Mouse (Mus musculus) neural tube, embryonic 13.5 days (tissue): ENCODE data around the gene Tmem260. TPM values are rescaled to one million over a fixed set of nuclear protein-coding genes. Genes with fewer than 3 reads are reported as not detected.

Experiments used
- ATAC-seq: fragments of 200-750 bp; cut with Nextera tagmentation; 2 replicates; pipeline ENCODE4 v1.8.0; 2017; ENCODE audit warnings: low read depth, mild to moderate bottlenecking, moderate TSS enrichment, moderate library complexity
- H3K27ac ChIP-seq: fragments of 300-500 bp; sonication (generic); replicated peaks from 2 replicates; pipeline ENCODE4 v1.5.1; 2015; ENCODE audit warnings: moderate library complexity, mild to moderate bottlenecking, inconsistent platforms
- H3K27me3 ChIP-seq: fragments of 300-500 bp; sonication (generic); 2 replicates; pipeline ENCODE4 v1.6.1; 2015; ENCODE audit warnings: mild to moderate bottlenecking, inconsistent platforms
- H3K36me3 ChIP-seq: fragments of 300-500 bp; sonication (generic); 2 replicates; pipeline ENCODE4 v1.6.1; 2015; ENCODE audit warnings: mild to moderate bottlenecking, inconsistent platforms
- H3K4me1 ChIP-seq: fragments of 300-500 bp; sonication (generic); replicated peaks from 2 replicates; pipeline ENCODE4 v1.6.1; 2015; ENCODE audit warnings: inconsistent platforms
- H3K4me2 ChIP-seq: fragments of 300-500 bp; sonication (generic); 2 replicates; pipeline ENCODE4 v1.6.1; 2015; ENCODE audit warnings: inconsistent platforms, mild to moderate bottlenecking, moderate library complexity
- H3K4me3 ChIP-seq: fragments of 300-500 bp; sonication (generic); 2 replicates; pipeline ENCODE4 v1.5.1; 2015; ENCODE audit warnings: mild to moderate bottlenecking, inconsistent platforms
- H3K9ac ChIP-seq: fragments of 300-500 bp; sonication (generic); 2 replicates; pipeline ENCODE4 v1.6.1; 2015; ENCODE audit warnings: moderate library complexity, mild to moderate bottlenecking, inconsistent platforms
- H3K9me3 ChIP-seq: fragments of 300-500 bp; sonication (generic); 2 replicates; pipeline ENCODE4 v1.6.1; 2016; ENCODE audit warnings: inconsistent platforms
- WGBS: fragments of 180-500 bp; shearing (Covaris S2); methylation state at CpG from one replicate; pipeline ENCODE4 v1.1.7; 2015; 5-methylcytosine and 5-hydroxymethylcytosine counted together
- polyA plus RNA-seq: library from polyadenylated mRNA; unstranded; fragments of >200 nt; fragmentation: Nextera tagmentation; extraction: Ambion mirVana; gene quantifications from 2 replicates; pipeline ENCODE4 v1.2.1, GENCODE M21; 2015

The Tmem260 gene
- polyA plus RNA-seq, 1 experiment from 2014 or later = 17.9 TPM

DNA sequence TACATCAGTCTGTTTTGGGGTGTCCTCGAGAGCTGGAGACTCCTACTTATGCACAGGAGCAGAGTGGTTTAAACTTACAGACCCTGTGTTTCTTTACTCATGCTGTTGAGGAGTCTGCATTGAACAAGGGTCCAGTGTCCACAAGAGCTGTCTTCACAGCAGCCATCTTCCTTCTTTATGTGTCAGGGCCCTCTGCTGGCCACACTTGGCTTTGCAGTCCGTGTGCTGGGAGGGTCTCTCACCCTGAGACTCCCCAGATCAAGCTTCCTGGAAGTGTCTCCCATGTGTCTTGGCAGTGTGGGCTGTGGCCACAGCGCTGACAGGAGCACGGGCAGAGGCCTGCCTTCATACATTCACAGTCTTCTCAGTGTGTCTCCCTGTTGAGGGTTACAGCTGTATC is 48.0 kb downstream of the Tmem260 start:
- no peaks in the 10 kb centered on the region for H3K4me1 ChIP-seq
- H3K4me3 ChIP-seq = no peak overlapping the region
- 24% methylated on average over 4 of the region's 4 CpGs for WGBS
- H3K27me3 ChIP-seq = no peaks in the 10 kb centered on the region
- peaks cover 31% of the 10 kb centered on the region for H3K36me3 ChIP-seq
- H3K9ac ChIP-seq = no peak overlapping the region
- no peak overlapping the region for H3K27ac ChIP-seq
- no peaks in the 10 kb centered on the region for H3K9me3 ChIP-seq
- H3K4me2 ChIP-seq = no peak overlapping the region
- peak; percentile 43; the same call in 1 of the 2 replicates for ATAC-seq

DNA sequence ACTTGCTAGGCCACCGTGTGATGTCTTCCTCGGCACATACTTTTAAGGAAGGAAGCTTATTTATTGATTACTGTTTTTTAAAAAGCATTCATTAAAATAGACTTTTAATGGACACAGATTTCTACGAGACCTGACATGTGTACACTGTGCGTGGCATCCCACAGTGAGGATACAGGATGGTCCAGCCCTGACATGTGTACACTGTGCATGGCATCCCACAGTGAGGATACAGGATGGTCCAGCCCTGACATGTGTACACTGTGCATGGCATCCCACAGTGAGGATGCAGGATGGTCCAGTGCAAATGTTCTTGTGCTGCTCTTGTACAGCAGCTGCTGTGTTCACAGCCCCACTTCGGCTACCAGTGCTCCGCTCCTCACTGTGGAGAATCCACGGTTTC is 56.6 kb downstream of the Tmem260 start:
- WGBS = 86% methylated on average over 7 of the region's 7 CpGs
- 0 out of 2 replicates have a peak, but pooled peaks have one; percentile 57 for ATAC-seq
- Histone ChIP-seq H3K4me1 (peaks cover 10% of the 10 kb centered on the region; the same call in 1 of the 2 replicates), H3K36me3 (peaks cover 16% of the 10 kb centered on the region), H3K4me2 (no peak overlapping the region), H3K9me3 (no peaks in the 10 kb centered on the region), H3K4me3 (no peak overlapping the region), H3K9ac (no peak overlapping the region), H3K27me3 (peaks cover 17% of the 10 kb centered on the region), H3K27ac (no peak overlapping the region)

DNA sequence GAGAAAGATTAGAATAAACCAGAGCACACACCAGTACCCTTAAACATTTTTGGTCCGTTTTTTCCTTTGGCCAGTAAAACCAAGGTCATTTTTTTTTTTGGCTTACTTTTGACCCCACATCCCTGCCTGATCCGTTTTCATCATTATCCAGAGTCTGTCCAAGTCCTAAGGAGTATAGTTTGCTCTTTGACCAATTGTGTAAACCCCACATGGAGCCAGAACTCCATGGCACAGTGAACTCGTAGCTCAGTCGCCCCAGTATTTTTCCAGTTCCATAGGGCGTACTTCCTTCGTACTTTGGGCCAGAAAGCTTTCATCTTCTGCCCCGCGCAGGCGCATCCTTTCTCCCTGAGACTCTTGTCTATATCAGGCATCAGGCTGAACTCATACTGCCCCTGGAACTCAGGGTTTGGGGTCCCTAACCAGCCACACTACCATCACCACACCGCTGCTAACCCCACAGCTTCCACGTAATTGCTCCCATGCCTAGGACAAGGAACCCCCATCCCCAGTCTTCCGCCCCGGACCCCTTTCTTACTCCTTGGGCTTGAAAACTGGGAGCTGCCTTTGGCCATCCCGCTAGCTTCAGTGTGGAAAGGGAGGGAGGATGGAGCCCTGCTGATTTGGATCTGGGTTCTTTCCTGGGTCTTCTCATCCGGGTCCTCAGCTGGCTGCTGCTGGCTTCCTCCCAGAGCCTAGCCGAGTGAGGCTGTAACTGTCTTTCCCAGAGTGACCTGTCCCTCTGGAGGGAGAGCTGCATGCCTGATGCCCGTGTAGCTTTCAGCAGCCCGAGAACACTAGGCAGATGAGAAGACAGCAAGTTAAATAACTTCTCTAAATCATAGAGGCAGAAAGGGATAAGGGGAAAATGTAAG is 58.0 kb downstream of the Tmem260 start:
- Histone ChIP-seq H3K36me3 (peaks cover 12% of the 10 kb centered on the region), H3K4me3 (no peak overlapping the region), H3K27me3 (peaks cover 28% of the 10 kb centered on the region), H3K4me1 (peaks cover 10% of the 10 kb centered on the region; the same call in 1 of the 2 replicates), H3K27ac (no peak overlapping the region), H3K9ac (peak overlapping the region; percentile 46; the same call in 1 of the 2 replicates), H3K4me2 (peak overlapping the region; percentile 35), H3K9me3 (no peaks in the 10 kb centered on the region)
- no peak for ATAC-seq
- 31% methylated on average over 18 of the region's 18 CpGs for whole genome bisulfite sequencing

DNA sequence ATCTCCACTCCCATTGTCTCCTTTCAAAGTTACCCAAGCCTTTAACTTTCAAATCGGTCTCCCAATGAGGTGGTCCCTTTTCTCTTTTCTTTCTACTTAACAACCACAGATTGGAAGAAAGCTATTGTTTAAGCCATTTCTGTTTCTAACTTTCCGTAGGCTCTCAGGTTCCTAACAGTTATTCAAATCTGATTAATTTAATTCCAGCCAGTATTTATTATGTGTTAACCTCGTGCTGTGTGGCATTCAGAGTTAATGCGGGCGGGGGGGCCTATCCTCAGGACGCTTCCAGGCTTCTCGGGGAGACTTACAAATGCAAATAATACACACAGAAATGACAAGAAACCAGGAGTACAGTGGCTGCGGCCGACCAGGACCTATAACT is 58.6 kb downstream of the Tmem260 start:
- no peak for ATAC-seq
- no peak overlapping the region for H3K9ac ChIP-seq
- peaks cover 34% of the 10 kb centered on the region for H3K27me3 ChIP-seq
- WGBS = 24% methylated on average over 9 of the region's 9 CpGs
- peak overlapping the region; percentile 35; the same call in 1 of the 2 replicates for H3K4me2 ChIP-seq
- no peak overlapping the region for H3K27ac ChIP-seq
- no peaks in the 10 kb centered on the region for H3K9me3 ChIP-seq
- peaks cover 15% of the 10 kb centered on the region for H3K36me3 ChIP-seq
- H3K4me3 ChIP-seq = no peak overlapping the region
- peaks cover 10% of the 10 kb centered on the region; the same call in 1 of the 2 replicates for H3K4me1 ChIP-seq

DNA sequence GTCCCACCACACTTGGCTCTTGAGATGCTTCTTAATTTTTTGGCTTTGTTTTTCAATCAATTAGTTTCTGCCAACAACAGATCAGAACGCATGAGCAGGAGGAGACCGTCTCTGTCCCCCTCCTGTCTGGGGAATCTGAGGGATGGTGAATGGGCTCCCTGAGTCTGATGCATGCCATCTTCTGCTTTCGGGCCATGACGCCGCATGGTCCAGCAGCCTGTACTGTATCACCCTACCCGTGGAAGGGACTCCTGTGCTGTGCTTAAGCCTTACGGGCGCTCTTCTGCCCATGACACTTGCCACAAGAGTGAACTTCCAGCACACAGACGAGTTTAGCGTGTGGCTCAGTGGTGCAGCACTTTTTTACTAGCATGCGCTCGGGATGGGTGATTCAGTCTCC is 59.7 kb downstream of the Tmem260 start:
- WGBS = 95% methylated on average over 12 of the region's 12 CpGs
- Histone ChIP-seq H3K4me3 (no peak overlapping the region), H3K4me2 (no peak overlapping the region), H3K9me3 (no peaks in the 10 kb centered on the region), H3K9ac (no peak overlapping the region), H3K27me3 (peaks cover 45% of the 10 kb centered on the region), H3K4me1 (peaks cover 10% of the 10 kb centered on the region; the same call in 1 of the 2 replicates), H3K36me3 (peaks cover 25% of the 10 kb centered on the region), H3K27ac (no peak overlapping the region)
- no peak for ATAC-seq

DNA sequence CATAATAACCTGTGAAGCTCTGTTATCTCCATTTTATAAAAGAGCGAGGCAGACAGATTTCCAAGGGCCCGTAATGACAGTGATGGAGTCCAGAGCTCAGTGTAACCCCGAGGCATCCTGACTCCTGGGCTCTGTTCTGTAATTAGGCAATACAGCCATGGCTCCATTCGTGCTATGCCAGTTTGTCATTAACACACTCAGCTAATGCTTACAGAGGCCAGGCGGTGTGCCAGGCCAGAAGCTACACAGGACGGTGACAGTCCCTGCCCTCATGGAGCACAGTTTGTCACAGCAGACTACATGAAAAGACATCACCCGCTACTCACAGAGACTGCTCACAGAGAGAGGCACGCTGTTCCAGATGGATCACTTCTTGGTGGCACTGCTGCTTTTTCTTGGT is 61.5 kb downstream of the Tmem260 start:
- H3K4me3 ChIP-seq = no peak overlapping the region
- peaks cover 10% of the 10 kb centered on the region; the same call in 1 of the 2 replicates for H3K4me1 ChIP-seq
- 78% methylated on average over 8 of the region's 8 CpGs for WGBS
- H3K9ac ChIP-seq = no peak overlapping the region
- H3K36me3 ChIP-seq = peaks cover 31% of the 10 kb centered on the region
- no peak overlapping the region for H3K27ac ChIP-seq
- no peak overlapping the region for H3K4me2 ChIP-seq
- peaks cover 61% of the 10 kb centered on the region for H3K27me3 ChIP-seq
- no peaks in the 10 kb centered on the region for H3K9me3 ChIP-seq
- ATAC-seq = no peak

DNA sequence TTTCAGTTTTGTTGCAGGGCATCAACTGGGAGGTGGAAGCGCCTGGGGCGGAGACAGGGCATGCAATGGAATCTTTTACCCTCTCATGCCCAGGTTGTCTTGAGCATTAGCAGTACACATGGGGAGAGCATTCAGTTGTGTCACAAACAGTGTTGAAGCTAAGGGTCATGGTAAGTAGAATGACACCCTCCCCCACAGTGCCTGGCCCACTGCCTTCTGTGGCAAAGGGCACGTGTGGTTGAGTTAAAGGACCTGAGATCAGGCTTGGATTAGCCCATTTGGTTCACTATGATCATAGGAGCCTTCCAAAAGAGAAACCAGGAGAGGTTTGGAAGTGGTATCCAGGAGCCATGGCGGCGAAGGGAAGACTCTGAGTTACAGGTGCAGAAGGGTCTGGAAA is 63.2 kb downstream of the Tmem260 start:
- Histone ChIP-seq H3K9ac (no peak overlapping the region), H3K4me2 (no peak overlapping the region), H3K36me3 (peaks cover 31% of the 10 kb centered on the region), H3K9me3 (no peaks in the 10 kb centered on the region), H3K4me1 (peaks cover 13% of the 10 kb centered on the region), H3K4me3 (no peak overlapping the region), H3K27me3 (peaks cover 63% of the 10 kb centered on the region), H3K27ac (no peak overlapping the region)
- ATAC-seq = no peak
- WGBS = 92% methylated on average over 5 of the region's 5 CpGs

DNA sequence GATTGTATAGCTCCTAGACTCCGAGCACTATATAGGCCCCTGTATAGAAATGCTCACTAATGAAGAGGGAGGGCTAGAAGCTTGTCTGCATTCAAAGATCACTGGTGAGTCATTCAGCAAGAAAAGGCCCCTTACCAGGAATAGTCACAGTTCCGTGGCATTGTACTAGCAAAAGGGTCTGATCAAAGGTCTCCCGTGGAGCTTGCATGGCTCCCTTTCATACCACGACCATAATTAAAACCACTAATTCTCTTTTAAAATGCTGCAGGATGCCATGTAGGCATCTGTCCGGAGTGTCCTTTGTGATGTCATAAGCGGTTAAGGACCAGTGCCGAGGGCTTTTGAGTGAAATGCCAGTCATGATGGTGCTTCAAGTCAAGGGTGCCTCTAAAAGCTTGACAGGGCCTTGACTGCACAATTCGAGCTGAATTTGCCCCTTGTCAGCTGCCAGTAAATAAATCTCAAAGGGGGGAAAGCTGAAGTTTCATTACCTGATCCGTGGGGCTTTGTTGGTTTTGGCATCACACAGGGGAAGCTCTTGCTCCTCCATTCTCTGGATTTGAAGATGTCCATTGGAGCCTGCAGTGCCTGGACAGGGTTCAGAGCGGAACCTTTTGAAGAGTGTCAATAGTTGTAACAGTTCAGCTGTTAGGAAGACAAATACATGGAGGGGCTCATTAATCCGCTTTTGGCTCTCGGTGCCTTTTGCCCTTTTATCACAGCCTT is 67.3 kb downstream of the Tmem260 start:
- H3K4me3 ChIP-seq = no peak overlapping the region
- no peak overlapping the region for H3K4me2 ChIP-seq
- H3K27ac ChIP-seq = no peak overlapping the region
- no peak overlapping the region for H3K9ac ChIP-seq
- peak; percentile 53 for ATAC-seq
- H3K9me3 ChIP-seq = 0 out of 2 replicates have a peak, but pooled peaks cover 6% of the 10 kb centered on the region
- peaks cover 89% of the 10 kb centered on the region for H3K27me3 ChIP-seq
- H3K4me1 ChIP-seq = peaks cover 8% of the 10 kb centered on the region; the same call in 1 of the 2 replicates
- peaks cover 27% of the 10 kb centered on the region for H3K36me3 ChIP-seq
- WGBS = 14% methylated on average over 12 of the region's 12 CpGs

DNA sequence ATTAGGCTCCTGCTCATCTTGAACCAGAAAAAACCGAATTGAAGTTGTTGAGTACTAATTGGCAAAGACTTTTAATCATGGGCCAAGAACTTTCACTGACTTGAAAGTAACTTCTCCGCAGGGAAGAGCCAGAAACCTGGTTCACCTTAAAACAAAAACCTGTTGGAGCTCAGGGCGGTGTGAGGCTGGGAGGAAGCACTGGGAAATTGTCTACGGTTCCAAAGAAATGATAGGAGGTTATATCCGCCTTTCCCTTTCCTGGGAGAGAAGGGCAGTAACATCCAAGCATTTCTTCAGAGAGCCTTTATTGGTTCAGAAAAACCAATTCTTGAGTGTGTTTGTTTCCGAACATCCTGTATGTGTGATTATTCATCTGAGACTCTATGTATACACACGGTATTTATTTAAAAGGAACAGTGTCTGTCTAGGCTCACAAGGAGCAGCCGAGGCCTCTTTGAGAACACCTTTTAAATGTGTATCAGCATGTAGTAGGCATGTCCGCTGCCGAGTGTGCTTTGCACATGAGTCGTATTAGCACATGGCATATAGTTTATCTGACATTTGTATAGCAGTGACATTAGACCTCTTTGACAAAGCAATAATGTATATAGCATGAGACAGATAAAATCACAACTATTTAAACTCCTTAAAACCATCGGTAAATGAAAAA is 68.0 kb downstream of the Tmem260 start:
- H3K36me3 ChIP-seq = peaks cover 22% of the 10 kb centered on the region
- H3K4me1 ChIP-seq = peaks cover 8% of the 10 kb centered on the region; the same call in 1 of the 2 replicates
- no peak overlapping the region for H3K4me2 ChIP-seq
- ATAC-seq = no peak
- no peak overlapping the region for H3K9ac ChIP-seq
- H3K4me3 ChIP-seq = no peak overlapping the region
- peaks cover 89% of the 10 kb centered on the region for H3K27me3 ChIP-seq
- no peak overlapping the region for H3K27ac ChIP-seq
- H3K9me3 ChIP-seq = 0 out of 2 replicates have a peak, but pooled peaks cover 6% of the 10 kb centered on the region
- 69% methylated on average over 12 of the region's 12 CpGs for WGBS

DNA sequence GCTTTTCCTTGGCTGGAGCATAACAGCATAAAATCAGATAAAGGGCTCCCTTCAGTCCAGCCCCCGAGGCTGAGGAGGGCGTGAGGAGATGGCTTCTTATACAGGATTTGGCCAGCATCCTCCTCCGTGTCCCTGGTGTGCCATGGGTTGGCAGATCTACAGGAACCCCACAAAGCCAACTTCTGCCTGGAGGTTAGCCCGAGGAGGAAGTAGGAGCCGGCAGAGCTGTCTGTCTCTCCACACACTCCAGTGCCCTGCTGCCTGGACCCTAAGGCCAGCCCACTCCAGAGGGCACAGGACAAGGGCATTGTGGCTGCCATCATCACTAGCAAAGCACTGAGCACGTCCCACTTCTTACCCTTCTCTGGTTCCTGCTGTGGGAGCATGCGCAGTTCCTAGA is 68.7 kb downstream of the Tmem260 start:
- no peak overlapping the region for H3K9ac ChIP-seq
- peaks cover 8% of the 10 kb centered on the region; the same call in 1 of the 2 replicates for H3K4me1 ChIP-seq
- no peak overlapping the region for H3K4me3 ChIP-seq
- peaks cover 89% of the 10 kb centered on the region for H3K27me3 ChIP-seq
- no peak for ATAC-seq
- no peak overlapping the region for H3K27ac ChIP-seq
- 68% methylated on average over 7 of the region's 7 CpGs for WGBS
- H3K36me3 ChIP-seq = peaks cover 15% of the 10 kb centered on the region
- H3K9me3 ChIP-seq = 0 out of 2 replicates have a peak, but pooled peaks cover 6% of the 10 kb centered on the region
- H3K4me2 ChIP-seq = no peak overlapping the region

DNA sequence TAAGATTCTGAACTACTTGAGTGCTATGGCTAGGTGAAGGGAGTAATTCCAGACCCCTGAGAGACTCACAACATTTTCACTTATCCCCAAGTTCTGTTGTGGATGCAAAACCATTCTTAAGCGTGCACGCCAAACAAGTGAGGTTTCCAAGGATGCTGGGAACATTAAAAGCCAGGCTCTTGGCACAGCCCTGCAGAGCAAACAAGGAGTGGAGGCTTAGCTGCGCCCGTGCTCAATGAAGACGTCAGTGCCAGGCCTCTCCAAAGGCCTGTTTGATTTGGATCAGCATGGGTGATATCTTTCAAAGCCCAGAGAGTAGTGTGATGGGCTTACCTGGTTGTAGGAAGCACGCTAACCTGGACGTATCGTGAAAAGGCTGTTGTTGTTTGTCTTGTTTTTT is 69.6 kb downstream of the Tmem260 start:
- peaks cover 8% of the 10 kb centered on the region; the same call in 1 of the 2 replicates for H3K4me1 ChIP-seq
- H3K4me2 ChIP-seq = no peak overlapping the region
- H3K27ac ChIP-seq = no peak overlapping the region
- 82% methylated on average over 8 of the region's 8 CpGs for WGBS
- H3K36me3 ChIP-seq = 0 out of 2 replicates have a peak, but pooled peaks cover 6% of the 10 kb centered on the region
- no peak for ATAC-seq
- H3K4me3 ChIP-seq = no peak overlapping the region
- peaks cover 87% of the 10 kb centered on the region for H3K27me3 ChIP-seq
- 0 out of 2 replicates have a peak, but pooled peaks cover 6% of the 10 kb centered on the region for H3K9me3 ChIP-seq
- H3K9ac ChIP-seq = no peak overlapping the region
